Mouse (Mus musculus) midbrain, embryonic 13.5 days (tissue): ENCODE results near the gene Man1a2. TPM values are rescaled to one million over a fixed set of nuclear protein-coding genes. Genes with fewer than 3 reads are reported as not detected.

Experiments
- ATAC-seq: fragments of 200-750 bp; cut with Nextera tagmentation; 2 replicates; pipeline ENCODE4 v1.8.0; 2017; ENCODE audit warnings: mild to moderate bottlenecking, moderate TSS enrichment, moderate library complexity
- H3K27ac ChIP-seq: fragments of 300-500 bp; sonication (generic); 2 replicates; pipeline ENCODE4 v1.5.1; 2015; ENCODE audit warnings: inconsistent platforms, mild to moderate bottlenecking, moderate library complexity
- H3K27me3 ChIP-seq: fragments of 300-500 bp; sonication (generic); 2 replicates; pipeline ENCODE4 v1.6.1; 2015; ENCODE audit warnings: mild to moderate bottlenecking, inconsistent platforms
- H3K36me3 ChIP-seq: fragments of 300-500 bp; sonication (generic); 2 replicates; pipeline ENCODE4 v1.6.1; 2015; ENCODE audit warnings: mild to moderate bottlenecking, inconsistent platforms
- H3K4me1 ChIP-seq: fragments of 300-500 bp; sonication (generic); replicated peaks from 2 replicates; pipeline ENCODE4 v1.6.1; 2015; ENCODE audit warnings: inconsistent platforms
- H3K4me2 ChIP-seq: fragments of 300-500 bp; sonication (generic); replicated peaks from 2 replicates; pipeline ENCODE4 v1.6.1; 2015; ENCODE audit warnings: moderate library complexity, mild to moderate bottlenecking, inconsistent platforms
- H3K4me3 ChIP-seq: fragments of 300-500 bp; sonication (generic); replicated peaks from 2 replicates; pipeline ENCODE4 v1.5.1; 2015; ENCODE audit warnings: mild to moderate bottlenecking, inconsistent platforms
- H3K9ac ChIP-seq: fragments of 300-500 bp; sonication (generic); replicated peaks from 2 replicates; pipeline ENCODE4 v1.6.1; 2015; ENCODE audit warnings: mild to moderate bottlenecking, inconsistent platforms
- H3K9me3 ChIP-seq: fragments of 300-500 bp; sonication (generic); 2 replicates; pipeline ENCODE4 v1.6.1; 2016; ENCODE audit warnings: mild to moderate bottlenecking, inconsistent platforms
- WGBS: fragments of 180-500 bp; shearing (Covaris S2); methylation state at CpG from one replicate; pipeline ENCODE4 v1.1.7; 2015; 5-methylcytosine and 5-hydroxymethylcytosine counted together
- polyA plus RNA-seq: library from polyadenylated mRNA; unstranded; fragments of >200 nt; fragmentation: Nextera tagmentation; extraction: Ambion mirVana; gene quantifications from 2 replicates; pipeline ENCODE4 v1.2.1, GENCODE M21; 2015

The Man1a2 gene
- polyA plus RNA-seq, 1 experiment from 2014 or later, result 46.9 TPM

GRCm38 (mm10) chr3:100681448-100682092 lies 3.7 kb downstream of the Man1a2 start:
- WGBS, result 23% methylated on average over 11 of the region's 11 CpGs
- Histone ChIP-seq H3K27me3 (no peaks in the 10 kb centered on the region), H3K27ac (no peak overlapping the region), H3K9ac (peak overlapping the region; percentile 44), H3K4me2 (peak overlapping the region; percentile 68), H3K36me3 (no peaks in the 10 kb centered on the region), H3K4me1 (peaks cover 31% of the 10 kb centered on the region), H3K4me3 (peak overlapping the region; percentile 40), H3K9me3 (0 out of 2 replicates have a peak, but pooled peaks cover 4% of the 10 kb centered on the region)
- ATAC-seq, result no peak

GRCm38 (mm10) chr3:100680226-100680625 lies 5.1 kb downstream of the Man1a2 start:
- no peak for ATAC-seq
- Histone ChIP-seq H3K4me2 (no peak overlapping the region), H3K27ac (no peak overlapping the region), H3K4me1 (peaks cover 31% of the 10 kb centered on the region), H3K9me3 (0 out of 2 replicates have a peak, but pooled peaks cover 7% of the 10 kb centered on the region), H3K27me3 (no peaks in the 10 kb centered on the region), H3K4me3 (no peak overlapping the region), H3K36me3 (no peaks in the 10 kb centered on the region), H3K9ac (no peak overlapping the region)
- WGBS, result 86% methylated on average over 2 of the region's 2 CpGs

GRCm38 (mm10) chr3:100678951-100679570 lies 6.2 kb downstream of the Man1a2 start:
- Histone ChIP-seq H3K4me1 (peaks cover 31% of the 10 kb centered on the region), H3K4me2 (no peak overlapping the region), H3K27ac (no peak overlapping the region), H3K9ac (no peak overlapping the region), H3K36me3 (no peaks in the 10 kb centered on the region), H3K4me3 (no peak overlapping the region), H3K27me3 (no peaks in the 10 kb centered on the region), H3K9me3 (0 out of 2 replicates have a peak, but pooled peaks cover 7% of the 10 kb centered on the region)
- 90% methylated on average over 6 of the region's 6 CpGs for WGBS
- no peak for ATAC-seq

- H3K4me3 ChIP-seq, result no peak overlapping the region
- H3K9me3 ChIP-seq, result 0 out of 2 replicates have a peak, but pooled peaks cover 7% of the 10 kb centered on the region
- no peaks in the 10 kb centered on the region for H3K4me1 ChIP-seq
- no peaks in the 10 kb centered on the region for H3K27me3 ChIP-seq
- H3K36me3 ChIP-seq, result no peaks in the 10 kb centered on the region
- H3K9ac ChIP-seq, result no peak overlapping the region
- 90% methylated on average over 4 of the region's 4 CpGs for WGBS
- H3K4me2 ChIP-seq, result no peak overlapping the region
- H3K27ac ChIP-seq, result no peak overlapping the region
- no peak for ATAC-seq
Observed at GRCm38 (mm10) chr3:100675146-100675545, 10.2 kb downstream of the Man1a2 start.

- Histone ChIP-seq H3K4me2 (no peak overlapping the region), H3K9ac (no peak overlapping the region), H3K9me3 (no peaks in the 10 kb centered on the region), H3K4me3 (no peak overlapping the region), H3K27ac (no peak overlapping the region), H3K4me1 (no peaks in the 10 kb centered on the region), H3K27me3 (no peaks in the 10 kb centered on the region), H3K36me3 (no peaks in the 10 kb centered on the region)
- ATAC-seq, result no peak
- WGBS, result 80% methylated on average over 2 of the region's 2 CpGs
Observed at GRCm38 (mm10) chr3:100670412-100670811, 14.9 kb downstream of the Man1a2 start.

GRCm38 (mm10) chr3:100653291-100653690 lies 32.0 kb downstream of the Man1a2 start:
- Histone ChIP-seq H3K9ac (no peak overlapping the region), H3K4me1 (no peaks in the 10 kb centered on the region), H3K4me2 (no peak overlapping the region), H3K27me3 (no peaks in the 10 kb centered on the region), H3K27ac (no peak overlapping the region), H3K9me3 (no peaks in the 10 kb centered on the region), H3K4me3 (no peak overlapping the region), H3K36me3 (peaks cover 8% of the 10 kb centered on the region)
- 65% methylated on average over 1 of the region's 1 CpGs for WGBS
- no peak for ATAC-seq

- Histone ChIP-seq H3K9ac (no peak overlapping the region), H3K36me3 (peaks cover 10% of the 10 kb centered on the region), H3K4me2 (no peak overlapping the region), H3K27me3 (no peaks in the 10 kb centered on the region), H3K4me3 (no peak overlapping the region), H3K27ac (no peak overlapping the region), H3K4me1 (no peaks in the 10 kb centered on the region), H3K9me3 (no peaks in the 10 kb centered on the region)
- ATAC-seq, result no peak
- 93% methylated on average over 8 of the region's 8 CpGs for WGBS
Observed at GRCm38 (mm10) chr3:100641581-100641980, 43.7 kb downstream of the Man1a2 start.

- 0 out of 2 replicates have a peak, but pooled peaks cover 3% of the 10 kb centered on the region for H3K36me3 ChIP-seq
- H3K27me3 ChIP-seq, result no peaks in the 10 kb centered on the region
- ATAC-seq, result no peak
- H3K27ac ChIP-seq, result no peak overlapping the region
- H3K4me3 ChIP-seq, result no peak overlapping the region
- H3K9me3 ChIP-seq, result no peaks in the 10 kb centered on the region
- H3K4me1 ChIP-seq, result no peaks in the 10 kb centered on the region
- H3K9ac ChIP-seq, result no peak overlapping the region
- WGBS, result 88% methylated on average over 2 of the region's 2 CpGs
- H3K4me2 ChIP-seq, result no peak overlapping the region
Observed at GRCm38 (mm10) chr3:100636255-100636654, 49.0 kb downstream of the Man1a2 start.

GRCm38 (mm10) chr3:100634821-100635220 lies 50.5 kb downstream of the Man1a2 start:
- 94% methylated on average over 4 of the region's 4 CpGs for WGBS
- Histone ChIP-seq H3K4me1 (no peaks in the 10 kb centered on the region), H3K36me3 (0 out of 2 replicates have a peak, but pooled peaks cover 3% of the 10 kb centered on the region), H3K4me3 (no peak overlapping the region), H3K9me3 (no peaks in the 10 kb centered on the region), H3K9ac (no peak overlapping the region), H3K27ac (no peak overlapping the region), H3K4me2 (no peak overlapping the region), H3K27me3 (no peaks in the 10 kb centered on the region)
- no peak for ATAC-seq

- no peaks in the 10 kb centered on the region for H3K4me1 ChIP-seq
- no peak overlapping the region for H3K27ac ChIP-seq
- no peaks in the 10 kb centered on the region for H3K27me3 ChIP-seq
- no peak overlapping the region for H3K9ac ChIP-seq
- ATAC-seq, result no peak
- no peaks in the 10 kb centered on the region for H3K36me3 ChIP-seq
- no peak overlapping the region for H3K4me2 ChIP-seq
- H3K9me3 ChIP-seq, result no peaks in the 10 kb centered on the region
- WGBS, result 90% methylated on average over 4 of the region's 4 CpGs
- H3K4me3 ChIP-seq, result no peak overlapping the region
Observed at GRCm38 (mm10) chr3:100618511-100618910, 66.8 kb downstream of the Man1a2 start.

- H3K4me3 ChIP-seq, result no peak overlapping the region
- H3K36me3 ChIP-seq, result no peaks in the 10 kb centered on the region
- no peak overlapping the region for H3K9ac ChIP-seq
- H3K9me3 ChIP-seq, result no peaks in the 10 kb centered on the region
- H3K4me1 ChIP-seq, result no peaks in the 10 kb centered on the region
- no peak overlapping the region for H3K27ac ChIP-seq
- no peak overlapping the region for H3K4me2 ChIP-seq
- H3K27me3 ChIP-seq, result no peaks in the 10 kb centered on the region
- ATAC-seq, result no peak
- WGBS, result 82% methylated on average over 1 of the region's 1 CpGs
Observed at GRCm38 (mm10) chr3:100610916-100611315, 74.4 kb downstream of the Man1a2 start.

- Histone ChIP-seq H3K9me3 (no peaks in the 10 kb centered on the region), H3K4me2 (no peak overlapping the region), H3K9ac (no peak overlapping the region), H3K27ac (no peak overlapping the region), H3K4me1 (no peaks in the 10 kb centered on the region), H3K27me3 (no peaks in the 10 kb centered on the region), H3K4me3 (no peak overlapping the region), H3K36me3 (peaks cover 8% of the 10 kb centered on the region; the same call in 1 of the 2 replicates)
- ATAC-seq, result 0 out of 2 replicates have a peak, but pooled peaks have one; percentile 34
- 94% methylated on average over 2 of the region's 2 CpGs for WGBS
Observed at GRCm38 (mm10) chr3:100604539-100604938, 80.8 kb downstream of the Man1a2 start.
